Mouse (Mus musculus) G1E-ER4 (cell line): ENCODE results near the gene Krt80. TPM values are rescaled to one million over a fixed set of nuclear protein-coding genes. Genes with fewer than 3 reads are reported as not detected.

Experiments used
- GATA1 ChIP-seq: IDR thresholded peaks from one replicate; pipeline ENCODE4 v1.8.0; 2012; ENCODE audit warnings: low read length, inconsistent platforms
- polyA plus RNA-seq: library from polyadenylated mRNA; stranded (reverse); fragments of >175 nt; gene quantifications from 2 replicates; pipeline ENCODE4 v1.2.3, GENCODE M21; 2012

The Krt80 gene
- polyA plus RNA-seq, 1 experiment: not detected

DNA sequence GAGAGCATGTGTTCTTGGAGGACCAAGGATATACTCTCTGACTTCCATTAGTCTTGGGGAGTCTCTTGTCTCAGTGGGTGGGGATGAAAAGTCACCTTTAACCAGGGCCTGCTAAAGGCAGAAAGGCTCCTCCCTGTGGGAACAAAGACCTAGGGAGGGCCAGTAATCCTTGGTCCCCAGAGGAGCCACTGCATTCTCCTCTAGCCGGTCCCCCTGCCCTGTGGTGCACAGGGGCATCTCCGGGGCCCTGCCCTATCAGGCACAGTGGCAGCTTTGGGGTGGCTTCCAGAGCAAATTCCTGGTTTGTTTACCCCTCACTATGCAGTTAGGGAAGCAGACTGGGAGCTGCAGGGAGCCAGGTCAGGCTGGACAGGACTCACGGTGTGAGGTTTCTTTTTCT is 3.5 kb downstream of the Krt80 start:
- no peak for TF ChIP-seq GATA1

DNA sequence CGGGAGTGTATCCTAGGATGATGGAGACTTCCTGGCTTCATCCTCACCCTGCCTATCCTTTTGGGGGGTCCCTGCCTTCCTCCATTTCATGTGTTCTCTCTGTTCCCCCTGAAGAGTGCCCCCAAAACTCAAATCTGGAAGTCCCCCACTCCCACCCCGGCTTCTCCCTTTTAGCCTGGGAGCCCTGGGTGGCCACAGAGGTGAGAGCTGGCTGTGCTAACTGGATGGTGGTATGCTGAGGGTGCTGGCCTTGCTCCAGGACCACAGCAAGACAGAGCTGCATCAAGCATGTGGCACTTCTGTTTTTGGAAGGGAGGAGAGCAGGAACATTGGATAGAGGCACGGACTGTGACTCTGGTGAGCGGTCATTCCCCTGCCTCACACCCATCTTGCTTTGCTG is 4.2 kb downstream of the Krt80 start:
- no peak for TF ChIP-seq GATA1

DNA sequence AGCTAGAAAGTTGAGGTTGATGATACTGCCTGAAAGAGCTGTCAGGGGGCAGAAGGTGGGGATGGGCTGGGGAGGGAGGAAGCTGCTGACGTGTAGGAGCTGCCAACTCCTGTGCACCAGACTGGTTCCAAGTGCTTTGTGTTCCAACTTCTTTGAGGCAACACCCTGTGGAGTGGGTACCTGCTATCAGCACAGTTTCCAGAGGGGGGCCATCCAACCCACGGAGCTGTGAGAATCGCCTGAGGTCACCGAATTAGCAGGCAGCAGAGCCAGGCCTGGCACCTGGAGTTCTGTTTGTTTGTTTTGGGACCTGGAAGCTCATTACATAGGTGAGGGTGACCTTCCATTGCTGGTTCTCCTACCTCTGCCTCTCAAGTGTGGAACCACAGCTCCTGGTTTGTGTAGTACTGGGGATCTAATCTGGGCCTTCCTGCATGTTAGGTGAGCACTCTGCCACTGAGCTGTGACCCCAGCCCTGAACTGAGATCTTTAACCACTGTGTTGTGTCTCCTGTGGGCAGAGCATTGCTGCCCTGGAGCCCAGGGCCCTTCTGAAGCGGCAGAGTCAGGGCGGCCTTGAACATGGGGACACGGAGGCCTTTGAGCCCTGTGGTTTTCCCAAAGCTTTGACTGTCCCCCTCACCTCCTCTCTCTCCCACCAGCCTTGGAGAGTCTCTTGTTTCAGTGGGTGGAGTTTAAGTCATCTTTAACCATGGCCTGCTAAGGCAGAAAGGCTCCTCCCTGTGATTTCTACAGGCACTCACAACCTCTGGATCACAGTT is 4.9 kb downstream of the Krt80 start:
- TF ChIP-seq GATA1: no peak

DNA sequence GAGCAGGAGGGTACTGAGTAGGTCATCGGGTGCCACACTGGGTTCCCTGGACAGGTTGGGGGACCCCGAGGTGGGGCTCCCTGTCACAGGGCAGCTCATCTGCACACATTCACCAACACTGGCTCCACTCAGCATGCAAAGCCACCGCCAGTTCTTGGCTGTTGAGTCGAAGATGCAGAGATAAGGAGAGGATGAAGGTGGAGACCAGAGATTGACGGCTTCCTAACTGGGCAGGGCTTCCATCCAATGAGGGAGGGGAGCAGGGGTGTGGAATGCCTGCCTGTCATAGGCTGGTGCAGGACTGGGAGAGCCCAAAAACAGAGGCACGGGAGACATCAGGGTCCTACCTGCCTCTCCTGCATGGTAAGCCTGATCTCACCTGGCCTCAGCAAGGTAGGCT is 5.5 kb downstream of the Krt80 start:
- no peak for TF ChIP-seq GATA1

DNA sequence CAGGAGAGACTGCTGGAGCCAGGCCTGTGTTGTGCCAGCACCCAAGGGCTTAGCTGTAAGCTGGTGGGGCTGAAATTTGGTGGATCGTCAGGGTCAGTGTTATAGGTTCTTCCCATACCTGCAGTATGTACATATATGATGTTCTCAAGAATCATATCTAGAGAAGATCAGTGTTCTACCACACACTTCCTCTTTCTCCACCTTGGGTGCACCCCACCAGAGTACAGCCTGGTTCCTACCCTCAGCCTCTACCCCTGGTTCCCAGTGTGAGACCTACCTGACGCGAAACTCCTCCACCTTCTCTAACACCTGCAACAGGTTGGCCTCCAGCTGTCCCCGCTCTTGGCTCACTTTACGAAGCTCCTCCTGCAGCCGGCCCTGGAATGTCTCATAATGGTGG is 6.0 kb downstream of the Krt80 start:
- TF ChIP-seq GATA1: no peak

DNA sequence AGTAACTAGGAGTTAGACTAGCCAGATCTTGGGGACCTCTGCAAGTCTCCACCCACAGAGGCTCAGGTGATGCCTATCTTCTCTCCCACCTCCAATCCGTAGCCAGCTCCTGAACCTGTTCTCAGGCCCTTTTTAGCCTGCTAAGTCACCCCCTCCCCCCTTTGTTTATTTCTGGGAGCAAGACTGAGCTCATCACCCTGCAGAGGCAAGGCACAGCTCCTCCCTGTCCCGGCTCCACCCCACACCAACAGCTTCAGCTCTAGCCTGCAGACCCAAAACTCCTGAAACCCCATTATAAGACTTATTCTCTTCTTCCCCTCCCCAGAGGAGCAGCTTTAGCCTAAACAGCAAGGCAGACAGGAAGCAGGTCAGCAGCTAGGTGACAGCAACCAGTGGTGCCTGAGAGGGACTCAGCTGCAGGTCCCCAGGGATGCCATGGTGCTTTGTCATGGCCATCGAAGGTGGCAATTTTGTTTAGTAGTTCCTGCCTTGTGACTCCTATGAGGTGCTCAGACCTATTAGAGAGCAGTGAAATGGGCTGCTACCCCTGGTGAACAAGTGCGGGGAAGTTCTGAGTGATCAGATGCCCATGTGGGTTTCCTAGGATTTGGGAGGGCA is 7.5 kb downstream of the Krt80 start:
- TF ChIP-seq GATA1: no peak

DNA sequence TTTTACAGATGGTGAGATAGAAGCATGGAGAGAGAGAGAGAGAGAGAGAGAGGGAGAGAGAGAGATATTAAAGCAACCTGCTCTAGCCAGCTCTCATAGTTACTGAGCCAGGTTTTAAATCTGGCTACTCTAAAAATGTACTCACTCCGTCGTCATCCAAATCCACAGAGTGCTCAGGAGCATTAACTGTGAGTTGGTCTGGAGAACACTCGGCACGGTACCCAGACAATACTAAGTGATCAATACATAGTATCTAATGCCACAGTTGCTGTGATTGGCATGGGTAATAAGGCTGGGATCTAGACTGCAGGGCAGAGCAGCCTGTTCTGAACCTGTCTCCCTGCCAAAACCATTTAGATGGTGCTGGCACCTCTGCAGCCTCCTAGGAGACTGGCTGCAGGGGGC is 14.6 kb downstream of the Krt80 start:
- no peak for TF ChIP-seq GATA1

DNA sequence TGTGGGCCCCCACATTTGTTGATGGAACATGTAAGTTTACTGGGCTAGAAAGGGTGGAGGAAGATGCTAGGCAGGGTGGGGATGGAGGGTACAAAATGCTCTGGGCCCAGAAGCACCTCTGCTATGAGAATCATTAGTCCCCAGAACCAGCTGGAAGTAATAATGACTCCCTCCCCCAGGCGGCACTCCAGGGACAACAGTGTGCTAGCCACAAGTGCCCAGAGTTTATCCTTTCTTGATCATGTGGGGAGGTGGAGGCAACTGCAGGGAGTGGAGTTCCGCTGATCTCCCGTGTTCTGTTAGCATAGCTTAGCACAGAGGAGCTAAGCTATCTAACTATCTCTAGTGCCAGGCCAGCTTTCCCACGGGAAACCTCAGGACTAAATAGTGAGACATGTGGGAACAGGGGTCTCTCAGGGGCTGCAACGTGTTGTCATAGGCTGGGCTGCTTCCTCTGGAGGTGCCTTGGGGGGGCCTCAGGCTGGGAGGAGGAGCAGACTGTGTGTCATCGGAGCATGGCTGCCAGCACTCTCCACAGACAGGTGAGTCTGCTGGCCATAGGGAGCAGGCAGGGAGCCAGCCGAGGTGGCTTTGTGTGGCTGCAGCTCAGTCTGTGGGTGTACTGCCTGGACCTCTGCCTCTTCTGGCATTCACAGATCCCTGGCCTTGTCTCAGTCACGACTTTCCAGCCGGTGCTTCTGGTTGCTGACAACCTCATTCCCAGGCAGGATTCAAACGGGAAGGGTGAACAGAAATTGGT is 17.1 kb downstream of the Krt80 start:
- TF ChIP-seq GATA1: no peak

DNA sequence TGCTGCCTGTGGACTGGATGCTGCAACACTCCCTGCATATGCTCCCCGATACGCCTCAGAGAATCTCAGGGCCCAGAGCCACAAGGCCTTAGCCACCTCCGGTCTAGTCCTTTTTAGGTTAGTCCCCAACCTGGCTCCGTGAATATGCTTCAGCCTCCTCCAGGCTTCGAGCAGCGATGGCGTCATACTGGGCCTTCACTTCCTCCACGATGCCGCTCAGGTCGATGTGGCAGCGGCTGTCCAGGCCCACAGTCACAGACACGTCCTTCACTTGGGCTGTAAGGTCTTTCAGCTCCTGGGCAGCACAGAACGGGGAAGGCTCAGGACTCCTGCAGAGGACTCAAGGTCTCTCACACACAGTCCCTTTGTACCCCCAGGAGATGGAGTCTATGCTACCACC is 17.9 kb downstream of the Krt80 start:
- TF ChIP-seq GATA1: no peak

DNA sequence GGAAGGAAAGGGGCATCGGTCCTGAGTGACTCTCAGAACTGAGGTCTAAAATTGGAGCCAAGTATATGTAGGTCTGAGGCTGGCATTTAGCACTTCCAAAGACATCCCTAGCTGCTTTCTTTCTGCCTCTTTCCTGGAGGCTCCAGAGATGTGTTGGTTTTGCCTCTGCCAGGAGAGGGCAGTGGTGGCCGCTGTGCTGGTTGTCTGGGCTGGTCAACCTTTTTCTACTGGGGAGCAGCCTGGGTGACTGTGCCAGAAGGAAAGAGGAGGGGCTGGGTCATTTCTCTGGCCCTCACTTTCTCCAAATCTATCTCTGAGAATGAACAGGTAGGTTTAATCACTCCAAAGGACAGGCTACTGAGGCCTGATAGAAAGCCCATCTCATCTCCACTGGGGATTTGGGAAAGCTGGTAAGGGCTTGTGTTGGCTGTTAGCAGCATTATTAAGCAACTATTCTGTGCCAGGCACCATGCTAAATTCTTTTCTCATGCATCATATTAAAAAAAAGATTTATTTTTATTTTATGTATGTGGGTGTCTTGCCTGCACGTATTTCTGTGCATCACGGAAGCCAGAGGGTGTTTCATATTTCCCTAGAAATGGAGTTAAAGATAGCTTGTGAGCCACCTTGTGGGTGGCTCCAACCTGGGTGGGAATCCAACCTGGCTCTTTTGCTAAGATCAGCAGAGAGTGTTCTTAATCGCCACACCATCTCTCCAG is 28.0 kb downstream of the Krt80 start:
- TF ChIP-seq GATA1: no peak

DNA sequence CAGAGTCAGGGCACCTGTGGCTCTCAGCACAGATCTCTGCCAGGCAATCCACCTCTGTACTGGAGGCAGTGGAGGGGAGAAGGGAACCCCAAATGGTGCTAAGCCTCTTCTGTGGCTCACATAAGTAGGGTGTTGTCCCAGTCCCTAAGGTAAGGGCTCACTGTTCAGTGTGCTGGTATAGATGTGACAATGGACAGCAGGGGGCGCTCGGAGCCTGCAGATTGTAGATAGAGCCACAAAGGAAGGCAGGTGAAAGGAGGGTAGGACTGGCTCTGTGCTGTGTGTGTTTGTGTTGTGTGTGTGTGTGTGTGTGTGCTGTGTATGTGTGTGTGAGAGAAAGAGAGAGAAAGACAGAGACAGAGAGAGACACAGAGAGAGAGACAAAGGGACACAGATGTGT is 30.4 kb downstream of the Krt80 start:
- no peak for TF ChIP-seq GATA1

DNA sequence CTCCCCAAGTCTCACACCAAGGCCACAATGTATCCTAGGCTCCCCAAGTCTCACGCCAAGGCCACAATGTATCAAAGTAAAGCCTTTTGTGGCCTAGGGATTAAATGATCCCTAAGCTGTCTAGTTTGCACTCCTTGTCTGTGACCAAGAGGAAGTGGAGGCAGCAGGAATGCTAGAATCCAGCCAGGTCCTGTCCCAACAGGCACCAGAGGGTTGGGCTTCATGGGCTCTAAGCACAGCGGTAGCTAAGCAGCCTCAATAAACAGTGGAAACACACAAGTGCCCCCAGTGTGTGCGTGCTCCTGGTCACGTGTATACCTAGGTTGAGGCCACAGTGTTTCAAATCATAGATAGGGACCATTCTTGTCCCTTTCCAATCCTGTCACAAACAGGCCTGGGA is 31.6 kb downstream of the Krt80 start:
- no peak for TF ChIP-seq GATA1

DNA sequence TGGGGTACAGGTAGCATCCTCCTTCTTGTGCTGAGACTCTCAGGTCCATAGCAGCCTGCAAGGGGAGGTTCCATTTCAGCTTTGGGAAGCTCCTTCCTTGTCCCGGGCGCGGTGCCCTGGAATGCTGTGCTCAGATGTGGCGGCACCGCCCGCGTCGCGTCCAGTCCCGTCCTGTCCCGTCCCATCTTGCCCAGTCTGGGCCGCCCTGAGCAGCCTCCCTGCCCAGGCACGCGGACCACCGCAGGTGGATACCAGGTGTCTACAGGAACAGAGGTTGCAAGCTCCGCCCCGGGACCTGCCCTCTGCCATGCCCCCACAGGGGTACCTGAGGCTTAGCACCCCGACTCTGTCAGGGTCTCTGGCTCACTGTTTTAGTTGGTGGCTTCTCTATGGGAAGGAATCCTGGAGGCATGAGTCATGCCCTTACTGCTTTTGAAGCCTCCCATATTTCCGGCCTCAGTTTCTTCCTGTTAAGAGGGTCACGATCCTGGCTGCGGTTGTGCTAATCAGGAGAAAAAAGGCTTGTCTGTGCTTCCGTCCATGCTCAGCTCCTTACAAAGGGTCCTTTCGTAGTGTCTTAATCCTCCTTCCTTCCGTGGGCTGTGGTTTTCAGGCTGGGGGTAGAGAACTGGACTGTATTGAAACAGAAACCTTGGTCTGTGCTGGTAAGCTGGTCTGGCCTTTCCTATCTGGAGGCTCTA is 33.3 kb downstream of the Krt80 start:
- TF ChIP-seq GATA1: no peak

DNA sequence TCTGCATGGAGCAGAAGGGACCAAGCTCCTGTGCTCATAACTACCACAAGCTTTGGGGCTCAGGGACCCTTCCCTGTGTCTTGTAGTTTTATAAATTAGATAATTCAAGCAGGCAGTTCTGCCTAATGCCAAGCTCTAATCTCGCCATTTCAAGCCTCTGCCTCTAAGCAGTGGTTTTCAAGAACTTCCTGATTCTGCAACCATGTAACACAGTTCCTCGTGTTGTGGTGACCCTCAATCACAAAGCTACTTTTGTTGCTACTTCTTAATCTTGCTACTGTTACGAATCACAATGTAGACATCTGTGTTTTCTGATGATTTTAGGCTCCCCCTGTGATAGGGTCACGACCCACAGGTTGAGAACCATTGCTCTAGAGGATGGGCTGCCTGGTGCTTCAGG is 36.3 kb downstream of the Krt80 start:
- TF ChIP-seq GATA1: no peak

DNA sequence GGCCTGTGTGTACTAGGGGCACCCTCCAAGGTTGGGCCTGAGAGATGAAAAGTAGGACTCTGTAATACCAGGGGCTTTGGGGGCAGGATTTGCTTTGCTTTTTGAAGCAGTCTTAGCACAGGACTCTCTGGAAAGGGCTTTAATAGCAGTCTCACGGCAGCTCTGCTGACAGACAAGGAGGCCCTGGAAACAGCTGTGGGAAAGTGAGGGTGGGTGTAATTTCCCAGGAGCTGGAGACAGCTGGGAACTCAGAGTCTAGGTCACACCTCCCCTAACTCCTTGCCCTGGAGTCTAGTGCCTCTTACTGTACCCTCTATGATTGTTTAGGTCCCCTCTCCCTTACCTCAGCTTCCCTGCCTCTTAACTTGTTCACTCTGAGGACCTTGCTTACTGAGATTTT is 36.8 kb downstream of the Krt80 start:
- no peak for TF ChIP-seq GATA1
